Mouse (Mus musculus): Measurements from ENCODE around the gene Arsg.

The Arsg gene

DNA sequence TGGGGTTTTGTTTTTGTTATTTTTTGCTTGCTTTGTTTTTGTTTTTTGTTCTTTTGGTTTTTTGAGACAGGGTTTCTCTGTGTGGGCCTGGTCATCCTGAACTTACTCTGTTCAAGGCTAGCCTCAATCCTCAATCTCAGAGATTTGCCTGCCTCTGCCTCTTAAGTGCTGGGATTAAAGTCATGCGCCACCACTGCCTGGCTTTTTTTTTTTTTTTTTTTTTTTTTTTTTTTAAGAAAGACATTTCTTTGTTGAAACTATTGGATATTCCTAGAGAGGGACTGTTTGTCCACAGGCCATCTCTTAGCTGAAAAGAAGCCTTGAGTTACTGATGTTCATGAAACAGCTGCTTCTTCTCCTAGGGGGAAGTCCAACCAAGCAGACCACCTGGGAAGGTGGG lies 74.5 kb downstream of the Arsg start:
- DNase-seq, result no peak

DNA sequence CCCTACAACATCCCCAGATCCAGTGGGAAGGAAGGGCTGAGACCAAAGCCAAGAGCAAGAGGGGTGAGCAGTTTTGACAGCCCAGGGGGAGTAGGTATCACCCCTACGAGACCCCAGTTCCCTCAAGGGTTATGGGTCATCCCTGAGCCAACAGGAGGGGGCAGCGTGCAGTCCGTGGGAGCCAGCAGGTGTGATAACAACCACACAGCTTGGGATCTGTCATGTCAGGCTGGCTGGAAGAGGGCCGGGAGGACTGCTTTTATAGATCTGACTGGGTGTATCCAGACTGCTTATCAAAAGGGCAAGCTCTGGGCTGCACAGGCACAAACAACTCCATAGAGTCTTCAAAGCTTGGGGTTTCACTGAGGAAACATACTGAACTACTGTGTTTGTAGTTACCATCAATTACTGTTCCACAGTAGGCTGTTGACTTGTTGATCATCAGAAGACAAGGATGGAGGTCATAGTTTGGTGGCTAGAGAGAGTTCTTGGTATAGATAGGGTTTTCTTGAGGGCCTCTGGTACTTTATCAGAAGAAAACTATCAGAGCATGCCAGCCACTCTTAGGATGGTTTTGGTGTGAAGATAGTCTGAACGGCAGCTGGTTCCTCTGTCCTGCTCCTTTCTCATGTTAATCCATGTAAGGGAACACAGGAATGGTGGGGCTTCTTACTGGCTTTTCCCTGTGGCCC lies 76.6 kb downstream of the Arsg start:
- DNase-seq, result no peak

DNA sequence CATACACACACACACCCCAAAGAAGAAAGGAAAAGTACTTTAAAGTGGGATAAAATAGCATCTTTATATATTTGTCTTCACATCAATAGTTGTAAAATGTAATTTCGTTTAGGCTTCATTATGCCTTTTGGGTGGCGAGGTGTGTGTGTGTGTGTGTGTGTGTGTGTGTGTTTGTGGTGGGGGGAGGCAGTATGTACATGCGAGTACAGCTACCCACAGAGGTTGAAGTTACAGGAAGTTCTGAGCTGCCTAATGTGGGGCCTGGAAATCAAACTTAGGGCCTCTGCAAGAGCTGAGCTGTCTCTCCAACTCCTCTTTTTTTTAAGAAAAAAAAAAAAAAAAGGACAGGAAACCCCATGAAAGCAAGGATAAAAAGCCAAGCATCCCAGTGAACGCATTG lies 80.7 kb downstream of the Arsg start:
- DNase-seq, result no peak

DNA sequence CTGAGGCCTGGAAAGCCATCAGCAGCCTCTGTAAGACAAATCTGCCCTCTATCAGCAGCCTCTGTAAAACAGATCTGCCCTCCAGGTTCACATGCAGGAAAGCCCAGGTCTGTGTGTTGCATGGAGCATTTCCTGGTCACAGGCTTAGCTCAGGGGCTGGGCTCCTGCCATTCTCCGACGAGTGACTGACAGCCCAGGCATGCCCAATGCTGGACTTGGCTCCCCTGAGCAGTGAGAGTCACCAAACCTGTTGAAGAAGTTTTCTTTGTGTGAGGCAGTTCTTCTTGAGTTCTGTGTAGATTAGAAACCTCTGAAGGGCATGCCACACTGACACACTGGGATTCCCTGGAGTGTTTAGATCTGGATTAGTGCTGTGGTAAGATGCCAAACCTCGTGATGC lies 81.3 kb downstream of the Arsg start:
- peak in 1 of 2 experiments; percentile 35 for DNase-seq

DNA sequence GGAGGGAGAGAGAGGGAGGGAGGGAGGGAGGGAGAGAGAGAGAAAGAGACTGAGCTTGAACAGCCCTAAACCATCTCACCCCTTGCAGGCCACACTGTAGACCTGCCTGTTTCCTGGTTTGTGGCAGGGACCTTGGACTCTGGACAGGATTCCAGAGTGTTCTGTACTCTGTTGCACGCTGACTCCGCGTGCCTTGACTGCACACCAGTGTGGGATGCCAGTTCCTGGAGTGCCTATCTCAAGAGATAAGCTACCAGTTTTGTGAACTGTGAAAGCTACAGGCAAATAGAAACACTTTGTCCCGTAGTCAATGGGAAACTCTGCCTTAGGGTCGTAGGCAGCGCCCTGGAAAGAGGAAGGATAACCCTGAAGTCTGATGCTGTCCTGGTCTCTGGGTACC lies 83.0 kb downstream of the Arsg start:
- DNase-seq, result peak in 1 of 2 experiments; percentile 54

DNA sequence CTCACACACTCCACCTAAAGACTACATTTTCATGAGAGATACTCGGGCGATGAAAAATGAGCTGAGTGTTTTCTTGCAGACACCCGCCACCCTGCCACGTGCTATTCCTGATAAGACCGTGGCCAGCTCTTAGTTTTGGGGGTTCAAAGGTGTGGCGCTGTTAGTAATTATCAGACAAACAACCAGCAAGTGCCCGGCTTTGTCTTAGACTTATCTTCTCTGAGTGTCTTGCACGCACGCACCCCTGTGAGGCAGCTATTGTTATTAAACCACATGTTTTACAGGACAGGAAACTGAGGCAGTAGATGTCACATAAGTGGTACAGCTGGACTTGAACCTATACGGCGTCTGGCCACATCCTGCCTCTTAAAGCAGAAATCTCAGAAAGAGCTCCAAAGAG lies 84.2 kb downstream of the Arsg start:
- DNase-seq, result no peak

DNA sequence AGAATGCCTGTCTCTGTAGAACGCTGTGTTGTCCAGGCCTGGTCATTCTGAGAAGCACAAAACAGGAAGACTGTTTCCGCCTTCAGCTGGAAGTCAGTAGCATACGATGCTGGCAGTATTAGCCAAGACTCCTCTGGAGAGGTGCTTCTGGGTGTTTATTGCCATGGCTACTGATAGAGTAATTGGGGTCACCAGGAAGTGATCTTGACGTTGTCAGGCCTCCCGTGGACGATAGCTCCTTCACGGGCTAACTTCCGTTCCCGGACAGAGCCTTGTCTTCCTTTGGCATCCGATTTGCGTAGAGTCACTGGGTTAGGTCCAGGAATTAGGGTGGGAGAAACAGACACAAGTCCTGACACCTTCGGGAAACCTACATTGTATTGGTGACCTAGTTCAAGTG lies 86.1 kb downstream of the Arsg start:
- DNase-seq, result no peak

DNA sequence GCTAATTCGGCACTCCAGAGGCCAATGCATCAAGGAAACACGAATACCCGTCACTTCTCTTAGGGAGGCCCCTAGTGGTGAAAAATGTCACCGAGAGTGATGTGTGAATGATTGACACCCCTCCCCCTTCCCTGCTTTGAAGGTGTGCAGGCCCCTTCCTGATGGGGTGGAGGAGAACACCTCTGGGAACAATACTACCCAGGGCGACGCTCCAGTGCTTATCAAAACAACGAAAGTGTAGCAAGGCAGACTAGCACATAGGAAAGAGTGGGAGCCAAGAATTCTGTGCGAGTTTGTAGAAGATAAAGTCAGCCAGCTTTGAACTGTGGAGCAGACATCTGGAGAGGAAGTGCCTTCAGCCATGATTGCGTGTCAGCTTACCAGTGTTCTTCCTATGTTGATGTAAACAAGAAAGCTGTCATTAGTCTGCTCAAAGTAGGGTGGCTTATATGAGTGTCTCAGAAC lies 87.7 kb downstream of the Arsg start:
- peak; percentile 55 to 75 for DNase-seq

DNA sequence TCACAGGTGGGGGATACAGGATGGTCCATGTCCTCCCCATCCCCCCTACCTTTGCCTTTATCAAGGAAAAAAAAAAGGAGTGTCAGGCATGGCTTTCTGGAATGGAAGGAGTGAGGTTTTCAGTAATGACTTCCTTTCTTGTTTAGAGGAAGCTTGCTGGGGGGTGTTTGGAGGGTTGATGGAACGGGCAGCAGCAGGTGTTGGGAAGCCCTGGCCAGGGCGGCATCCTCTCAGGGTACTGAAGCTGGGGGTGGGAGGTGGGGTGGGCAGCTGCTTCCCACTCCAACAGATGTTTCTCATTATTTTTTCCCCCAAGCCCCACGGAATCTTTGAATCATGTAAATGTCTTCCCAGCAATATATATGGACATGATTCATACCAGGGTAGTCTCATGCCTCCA lies 88.3 kb downstream of the Arsg start:
- no peak for DNase-seq

DNA sequence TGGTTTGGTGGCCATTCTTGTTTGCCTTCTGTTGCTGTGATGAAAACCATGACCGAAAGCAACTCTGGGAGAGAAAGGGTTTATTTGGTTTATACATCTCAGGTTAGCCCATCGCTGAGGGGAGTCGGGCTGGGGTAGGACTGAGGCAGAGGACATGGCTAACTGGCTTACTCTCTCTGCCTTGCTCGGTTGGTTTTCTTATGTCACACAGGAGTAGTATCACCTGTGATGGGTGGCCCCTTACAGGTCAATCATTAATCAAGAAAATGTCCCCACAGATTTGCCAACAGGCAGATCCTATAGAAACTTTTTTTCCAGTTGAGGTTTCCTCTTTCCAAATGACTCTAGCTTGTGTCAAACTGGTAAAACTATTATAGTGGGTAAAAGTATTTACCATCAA lies 90.5 kb downstream of the Arsg start:
- DNase-seq, result no peak

DNA sequence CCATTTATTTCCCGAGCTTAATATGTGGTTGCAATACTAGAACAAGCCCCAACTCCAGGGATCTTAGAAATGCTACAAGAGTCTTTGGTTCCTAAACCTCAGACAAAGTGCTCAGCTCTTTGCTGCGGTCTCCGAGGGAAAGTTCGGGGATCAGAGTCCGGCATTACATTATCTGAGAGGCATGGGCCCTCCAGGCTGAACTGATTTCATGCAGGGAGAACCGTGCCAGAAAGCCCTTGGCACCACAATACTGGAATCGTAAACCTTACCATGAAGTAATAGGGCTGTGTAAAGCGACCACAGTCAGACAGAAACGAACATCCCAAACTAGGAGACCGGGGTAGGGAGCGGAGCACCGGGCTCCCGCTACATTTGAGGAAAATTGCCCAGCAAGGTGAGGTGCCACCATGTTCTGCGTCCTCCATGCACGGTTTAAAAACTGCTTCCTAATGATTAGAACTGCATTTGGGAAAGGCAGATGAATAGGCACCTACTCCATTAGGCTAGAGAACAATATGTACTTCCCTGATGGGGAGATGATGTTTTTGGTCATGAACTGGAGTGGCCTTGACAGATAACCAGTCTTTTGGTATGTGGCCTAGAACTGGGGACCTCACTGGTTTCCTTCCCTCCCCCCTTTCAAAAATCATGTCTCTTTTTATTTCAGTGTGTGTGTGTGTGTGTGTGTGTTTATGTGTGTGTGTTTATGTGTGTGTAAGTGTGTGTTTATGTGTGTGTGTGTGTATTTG lies 91.5 kb downstream of the Arsg start:
- no peak for DNase-seq

DNA sequence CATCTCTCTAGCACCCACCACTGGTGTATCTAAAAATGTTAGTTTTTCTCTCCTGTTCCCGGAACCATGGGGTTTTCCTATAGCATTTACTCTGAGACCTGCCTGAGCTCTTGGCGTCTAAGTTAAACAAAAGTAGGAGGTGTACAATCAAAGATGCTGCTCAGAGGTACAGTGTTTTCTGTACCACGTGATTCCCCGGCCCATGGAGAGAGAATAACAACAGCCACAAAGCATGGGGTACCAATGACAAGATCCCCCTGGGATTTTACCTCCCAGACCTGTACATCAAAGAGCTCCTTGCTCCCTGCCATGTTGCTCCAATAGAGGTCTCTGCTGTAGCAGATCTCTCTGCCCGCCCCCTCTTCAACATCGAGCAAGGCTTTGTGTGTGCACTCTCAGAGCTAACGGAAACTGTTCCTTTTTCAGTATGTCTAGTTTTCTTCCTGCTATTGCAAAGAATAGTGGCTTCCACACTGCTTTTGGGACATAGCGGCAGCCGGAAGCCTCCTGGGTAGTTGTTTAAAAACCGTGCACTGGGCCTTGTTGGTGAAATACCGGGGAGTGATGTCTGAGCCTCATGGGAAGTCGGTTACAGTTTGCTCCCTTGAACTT lies 95.9 kb downstream of the Arsg start:
- DNase-seq, result no peak

DNA sequence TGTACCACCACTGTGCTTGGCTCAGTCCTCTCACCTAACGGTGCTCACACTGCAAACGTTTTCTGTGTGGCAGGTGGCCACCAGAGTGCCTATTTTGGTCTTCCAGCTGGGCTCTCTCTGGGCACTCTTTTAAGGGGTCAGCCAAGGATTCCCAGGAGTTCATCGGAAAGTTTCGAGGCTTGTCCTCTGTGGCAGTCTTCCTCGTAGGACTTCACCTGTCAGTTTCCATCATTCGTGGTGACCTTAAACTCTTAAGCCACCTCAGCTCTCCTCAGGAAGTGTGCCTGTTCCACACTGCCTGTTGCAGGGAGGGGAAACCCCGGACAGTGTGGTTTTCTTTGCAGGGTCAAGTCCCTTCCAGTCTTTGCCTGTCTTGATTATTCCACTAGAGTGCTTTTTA lies 96.6 kb downstream of the Arsg start:
- no peak for DNase-seq

DNA sequence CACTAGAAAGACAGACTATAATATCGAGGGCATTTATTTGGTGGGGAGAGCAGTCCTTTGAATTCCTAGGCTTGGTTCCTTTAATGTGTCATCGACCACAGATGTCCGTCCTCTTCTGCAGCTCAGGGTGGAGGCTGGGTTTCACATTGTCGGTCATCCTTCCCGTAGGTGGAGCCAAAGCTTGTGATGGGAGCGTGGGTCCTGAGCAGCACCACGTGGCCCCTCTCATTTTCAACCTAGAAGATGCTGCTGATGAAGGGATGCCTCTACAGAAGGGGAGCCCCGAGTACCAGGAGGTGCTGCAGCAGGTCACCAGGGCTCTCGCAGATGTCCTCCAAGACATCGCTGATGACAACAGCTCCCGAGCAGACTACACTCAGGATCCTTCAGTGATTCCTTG lies 98.9 kb downstream of the Arsg start:
- no peak for DNase-seq

DNA sequence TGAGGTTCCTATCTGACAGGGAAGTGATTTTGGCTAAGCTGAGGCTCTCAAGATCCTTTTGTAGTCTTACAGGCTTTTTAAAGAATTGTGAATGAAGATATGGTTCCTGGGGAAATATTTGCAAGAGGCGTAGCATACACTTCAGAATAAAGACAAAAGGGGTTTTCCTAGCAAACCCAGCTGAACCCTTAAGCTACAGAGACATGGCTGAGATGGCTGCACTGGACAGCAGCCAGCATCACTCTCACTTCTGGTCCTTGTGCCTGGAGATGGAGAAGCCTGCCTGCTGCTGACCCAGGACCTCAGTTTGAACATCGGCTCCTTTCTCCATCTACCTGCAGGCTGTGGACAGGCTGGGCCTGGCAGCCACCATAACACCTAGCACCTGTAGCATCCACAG lies 101.4 kb downstream of the Arsg start:
- DNase-seq, result no peak

DNA sequence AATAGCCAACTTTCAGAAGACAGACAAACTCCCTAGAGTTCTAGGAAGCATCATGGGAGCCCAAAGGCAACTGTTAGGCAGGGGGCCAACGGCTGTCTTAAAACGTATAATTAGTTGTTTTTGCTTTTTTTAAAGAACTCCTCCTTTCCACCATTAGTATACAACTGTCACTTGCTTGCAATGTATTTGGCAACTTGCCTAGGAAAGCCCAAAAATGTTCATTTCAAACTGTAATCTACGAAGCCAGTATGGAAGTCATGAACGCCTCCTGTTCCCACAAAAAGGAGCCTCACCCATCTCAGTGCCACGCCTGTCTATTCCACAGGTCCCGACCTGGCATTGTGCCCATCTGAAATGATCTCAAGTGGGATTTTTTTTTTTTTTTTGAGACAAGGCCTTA lies 102.7 kb downstream of the Arsg start:
- peak; percentile 40 to 50 for DNase-seq

DNA sequence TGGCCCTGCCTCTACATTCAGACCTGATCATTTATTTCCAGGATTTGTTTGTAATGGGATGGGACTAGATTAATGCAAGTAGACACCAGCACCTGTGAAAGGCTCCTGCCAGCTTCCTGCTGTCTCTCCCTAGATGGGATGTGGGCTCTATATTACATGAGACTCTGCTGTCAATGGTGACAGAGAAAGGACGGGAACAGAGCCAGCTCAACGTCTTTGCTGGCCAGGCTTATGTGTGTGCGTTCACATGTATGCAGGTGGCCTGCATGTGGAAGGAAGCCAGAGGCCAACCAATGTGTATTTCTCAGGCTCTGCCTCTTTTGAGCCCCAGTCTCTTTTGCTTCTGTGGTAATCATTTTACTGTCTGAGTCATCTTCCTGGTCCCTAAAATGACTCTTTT lies 105.4 kb downstream of the Arsg start:
- DNase-seq, result no peak

DNA sequence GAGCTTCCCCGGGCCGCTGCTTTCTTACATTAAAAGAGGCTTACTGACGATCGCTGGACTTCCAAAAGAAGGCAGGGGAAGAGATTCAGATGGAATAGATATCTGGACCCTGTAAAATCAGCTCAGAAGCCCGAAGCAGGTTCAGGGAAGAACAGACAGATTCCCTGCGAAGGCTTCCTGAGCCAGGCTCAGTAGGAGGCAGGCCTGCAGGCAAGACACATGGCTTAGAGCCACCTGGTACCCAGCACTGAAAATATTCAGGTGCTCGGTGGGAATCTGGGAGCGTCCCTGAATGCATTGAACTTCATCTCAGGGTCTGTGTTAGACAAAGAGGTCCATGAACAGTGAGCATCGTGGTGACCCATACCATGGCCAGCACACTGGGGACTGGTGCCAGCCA lies 106.8 kb downstream of the Arsg start:
- no peak for DNase-seq

DNA sequence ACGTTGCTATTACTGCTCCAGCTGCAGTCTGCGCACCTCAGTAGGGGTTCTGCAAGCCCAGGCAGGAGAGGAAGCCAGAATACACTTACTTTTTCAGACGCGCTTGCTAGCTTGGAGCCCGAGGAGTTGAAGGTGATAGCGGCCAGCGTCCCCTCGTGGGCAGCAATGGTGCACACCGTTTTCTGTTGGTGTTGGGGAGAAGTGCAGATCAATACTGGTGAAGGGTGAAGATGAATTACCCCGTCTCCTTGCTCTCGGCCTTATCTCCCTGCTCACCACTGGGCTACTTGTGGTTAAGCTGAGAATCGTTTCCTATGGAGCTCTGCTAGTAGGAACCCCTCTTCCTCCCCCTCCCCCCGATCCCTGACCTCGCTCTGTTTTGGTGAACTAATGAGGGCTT lies 110.8 kb downstream of the Arsg start:
- DNase-seq, result no peak

DNA sequence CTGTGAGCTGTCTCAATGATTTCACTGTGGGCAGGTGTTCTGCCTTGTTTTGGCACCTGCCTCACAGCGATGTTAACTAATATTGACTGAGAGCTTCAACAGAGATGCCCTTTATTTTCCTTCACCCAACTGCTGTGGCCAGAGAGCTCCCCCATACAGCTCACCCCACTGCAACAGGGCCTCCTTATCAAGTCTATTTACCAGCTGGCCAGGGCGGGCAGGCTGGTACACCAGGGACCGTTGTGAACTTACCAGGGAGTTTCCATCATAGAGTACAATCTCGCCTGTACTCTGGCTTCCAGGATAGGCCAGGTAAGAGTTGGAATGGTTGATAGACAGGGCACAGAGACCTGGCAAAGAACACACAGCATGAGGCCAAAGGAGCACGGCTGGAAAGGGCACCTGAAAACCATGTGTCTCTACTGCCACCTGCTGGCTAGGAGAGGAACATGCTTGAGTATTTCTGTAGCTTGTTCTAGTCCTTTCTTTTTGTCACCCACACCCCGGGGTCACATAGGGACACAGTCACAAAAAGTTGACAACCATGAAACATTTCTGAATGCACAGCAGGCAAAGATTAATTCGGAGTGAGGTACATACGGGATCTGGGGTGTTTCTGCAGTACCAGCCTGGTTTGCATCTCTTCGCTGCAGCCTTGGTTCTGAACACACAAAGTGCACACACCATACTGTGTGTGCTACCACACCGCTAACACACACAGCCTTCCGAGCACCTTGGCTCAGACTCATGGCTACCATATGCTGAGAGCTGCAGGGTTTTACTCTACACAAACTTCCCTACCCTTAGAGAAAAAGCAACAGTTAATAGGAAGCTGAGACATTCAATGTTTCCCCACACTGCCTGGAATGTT lies 111.9 kb downstream of the Arsg start:
- DNase-seq, result peak; percentile 75 to 82

DNA sequence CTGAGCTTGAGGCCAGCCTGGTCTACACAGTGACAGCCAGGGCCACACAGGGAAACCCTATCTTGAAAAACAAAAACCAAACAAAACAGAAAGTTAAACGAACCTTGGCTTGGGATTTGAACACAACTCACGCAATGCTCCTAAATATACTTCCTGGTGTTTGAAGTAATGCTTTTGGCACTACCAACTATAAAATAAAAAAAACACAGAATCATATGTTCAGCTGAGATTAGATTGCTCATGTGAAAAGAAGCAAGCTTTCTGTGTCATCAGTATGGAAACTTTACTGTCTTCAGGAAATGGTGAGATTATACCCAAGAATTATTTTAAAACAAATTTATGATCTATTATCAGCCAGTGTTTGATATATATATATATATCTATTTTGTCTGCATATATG lies 113.2 kb downstream of the Arsg start:
- no peak for DNase-seq

DNA sequence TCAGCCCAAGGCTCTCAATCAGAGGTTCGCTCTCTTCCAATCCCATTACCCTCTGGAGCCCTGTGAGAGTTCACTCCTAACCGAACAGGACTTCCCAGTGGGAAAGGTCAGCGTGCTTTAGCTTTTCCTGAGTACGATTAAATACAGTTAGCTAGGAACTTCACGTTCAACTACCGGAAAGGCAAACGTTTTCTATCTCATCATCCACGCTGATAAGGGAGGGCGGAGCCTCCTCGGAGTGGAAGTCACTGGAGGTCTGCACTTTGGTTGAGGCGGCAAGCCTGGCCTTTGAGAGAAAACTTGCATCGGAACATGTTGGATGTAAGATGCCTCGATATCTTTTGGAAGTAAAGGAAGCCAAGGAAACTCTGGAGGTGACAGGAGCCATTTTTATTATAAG lies 113.8 kb downstream of the Arsg start:
- DNase-seq, result no peak

All from kidney, postnatal 4 days (tissue).